Mouse (Mus musculus) CH12F3 (cell line): ENCODE results near the gene Fdps.
"Not testable (repeated sequence)": the region's sequence is repeated elsewhere in the genome, so short reads cannot be mapped to it uniquely, and the experiment has no call there.

Source experiments
- in situ Hi-C: fragments of 300-500 bp; cut with MboI; formaldehyde crosslinking; loops from 2 replicates; pipeline ENCODE4 v1.14.3; 2020; ENCODE audit warnings: low sequenced_read_pairs

Gene Fdps

GRCm38 (mm10) chr3:89102495-89103290 is 934 bp upstream of the Fdps start:
- in situ Hi-C loops, result no loop called here

DNA sequence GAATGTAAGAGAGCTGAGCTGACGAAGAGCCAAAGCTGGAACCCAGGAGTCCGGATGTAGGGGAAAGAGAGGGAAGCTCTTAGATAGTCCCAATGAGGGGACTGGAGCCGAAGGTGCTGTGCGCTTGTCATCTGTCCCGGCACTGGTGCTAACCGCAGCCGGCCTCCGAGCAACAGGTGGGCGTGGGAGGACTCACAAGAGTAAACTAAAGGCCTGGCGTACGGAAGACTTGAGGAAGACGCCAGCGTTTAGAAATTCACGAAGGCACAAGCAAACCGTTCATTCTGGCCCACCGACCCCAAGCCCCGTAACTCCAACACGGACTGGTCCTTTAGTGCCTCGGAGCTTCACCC is 324 bp downstream of the Fdps start:
- in situ Hi-C loops, result no loop called here

DNA sequence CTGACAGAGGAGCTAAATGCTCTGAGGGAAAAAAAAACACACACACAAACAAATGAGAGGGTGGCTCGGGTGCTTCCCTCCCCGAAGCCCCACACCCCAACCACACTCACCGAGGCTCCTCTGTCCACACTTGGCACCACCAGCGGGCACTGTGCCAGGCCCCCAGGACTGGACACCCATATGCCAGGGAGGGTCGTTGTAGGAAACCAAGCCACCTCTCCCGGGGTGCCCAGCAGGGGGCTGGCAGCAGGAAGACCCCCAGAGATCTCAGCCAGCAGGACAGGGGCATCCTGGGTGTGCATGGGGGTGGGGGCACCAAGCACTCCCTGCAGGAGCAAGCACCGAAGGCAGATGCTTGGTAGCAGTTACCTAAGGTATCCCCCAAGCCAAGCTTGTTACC is 948 bp downstream of the Fdps start, which contains the start of gene Gm43738:
Gene Gm43738 (minus strand): TSS at position 289 of the 400 bp plus-strand sequence.
- in situ Hi-C loops, result no loop called here

DNA sequence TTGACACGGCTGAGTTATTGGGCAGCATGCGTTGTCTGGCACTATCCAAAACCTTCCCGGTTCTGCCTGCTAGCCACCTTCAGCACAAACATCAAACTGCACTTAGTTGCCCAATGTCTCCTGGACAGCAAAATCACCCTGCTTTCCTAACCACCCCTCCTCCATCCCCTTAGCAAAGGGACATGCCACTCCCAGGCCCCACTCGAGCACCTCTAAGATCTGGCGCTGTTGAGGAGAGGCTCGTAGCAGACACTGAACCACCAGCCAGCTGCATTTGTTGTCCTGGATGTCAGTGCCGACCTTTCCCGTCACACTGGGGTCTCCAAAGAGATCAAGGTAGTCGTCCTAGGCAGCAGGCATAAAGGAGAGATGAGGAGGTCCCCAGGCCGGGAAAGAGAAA is 7.7 kb downstream of the Fdps start:
- in situ Hi-C loops, result no loop called here

DNA sequence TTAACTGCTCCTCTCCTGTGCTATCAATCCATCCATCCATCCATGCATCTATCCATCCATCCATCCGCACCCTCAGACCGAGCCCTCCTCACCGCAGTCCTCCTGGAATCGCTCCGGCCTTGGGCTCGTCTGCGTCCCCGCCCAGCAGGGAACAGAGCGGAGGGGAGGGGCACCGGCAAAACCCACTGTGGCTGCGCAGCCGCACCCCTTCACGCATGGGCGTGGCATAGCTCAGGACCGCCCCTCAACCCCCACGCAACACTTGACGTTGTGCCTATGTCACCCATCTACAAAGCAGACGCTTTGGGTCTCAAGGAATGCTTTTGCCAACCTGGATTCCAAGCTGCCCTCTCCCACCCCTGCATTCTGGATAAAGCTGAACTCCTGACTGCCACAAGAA is 8.6 kb downstream of the Fdps start, which contains the start of gene Rusc1:
Gene Rusc1 (minus strand): TSS at position 137 of the 400 bp plus-strand sequence.
- in situ Hi-C loops, result no loop called here

DNA sequence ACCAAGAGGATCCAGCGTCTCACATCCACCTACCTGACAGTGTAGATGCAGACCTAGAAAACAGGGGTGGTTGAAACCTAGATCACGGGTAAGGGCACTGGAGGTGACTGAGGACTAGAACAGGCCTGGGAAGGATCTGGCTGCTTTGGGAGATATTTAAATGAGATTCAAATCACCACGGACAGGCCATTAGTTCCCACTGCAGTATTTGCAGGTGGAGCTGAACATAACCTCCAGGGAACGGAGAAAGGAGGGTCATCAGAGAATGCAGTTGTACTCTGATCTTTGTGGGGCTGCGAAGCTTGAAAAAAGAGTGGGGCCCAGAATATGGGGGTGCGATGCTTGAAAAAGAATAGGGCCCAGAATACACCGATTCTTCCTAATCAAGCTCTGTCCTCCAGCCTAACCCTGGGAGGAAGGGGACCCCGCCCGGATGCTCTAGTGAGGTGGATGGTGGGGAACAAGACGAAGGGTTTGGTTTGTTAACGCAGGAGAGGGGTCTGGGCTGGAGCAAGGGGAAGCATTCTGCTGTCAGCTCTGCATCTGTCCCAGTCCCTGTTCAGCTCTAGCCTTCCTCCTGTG is 9.2 kb downstream of the Fdps start:
- in situ Hi-C loops, result no loop called here

- in situ Hi-C loops, result no loop called here
These were observed 9.8 kb downstream of the Fdps start for GRCm38 (mm10) chr3:89091811-89092508.

DNA sequence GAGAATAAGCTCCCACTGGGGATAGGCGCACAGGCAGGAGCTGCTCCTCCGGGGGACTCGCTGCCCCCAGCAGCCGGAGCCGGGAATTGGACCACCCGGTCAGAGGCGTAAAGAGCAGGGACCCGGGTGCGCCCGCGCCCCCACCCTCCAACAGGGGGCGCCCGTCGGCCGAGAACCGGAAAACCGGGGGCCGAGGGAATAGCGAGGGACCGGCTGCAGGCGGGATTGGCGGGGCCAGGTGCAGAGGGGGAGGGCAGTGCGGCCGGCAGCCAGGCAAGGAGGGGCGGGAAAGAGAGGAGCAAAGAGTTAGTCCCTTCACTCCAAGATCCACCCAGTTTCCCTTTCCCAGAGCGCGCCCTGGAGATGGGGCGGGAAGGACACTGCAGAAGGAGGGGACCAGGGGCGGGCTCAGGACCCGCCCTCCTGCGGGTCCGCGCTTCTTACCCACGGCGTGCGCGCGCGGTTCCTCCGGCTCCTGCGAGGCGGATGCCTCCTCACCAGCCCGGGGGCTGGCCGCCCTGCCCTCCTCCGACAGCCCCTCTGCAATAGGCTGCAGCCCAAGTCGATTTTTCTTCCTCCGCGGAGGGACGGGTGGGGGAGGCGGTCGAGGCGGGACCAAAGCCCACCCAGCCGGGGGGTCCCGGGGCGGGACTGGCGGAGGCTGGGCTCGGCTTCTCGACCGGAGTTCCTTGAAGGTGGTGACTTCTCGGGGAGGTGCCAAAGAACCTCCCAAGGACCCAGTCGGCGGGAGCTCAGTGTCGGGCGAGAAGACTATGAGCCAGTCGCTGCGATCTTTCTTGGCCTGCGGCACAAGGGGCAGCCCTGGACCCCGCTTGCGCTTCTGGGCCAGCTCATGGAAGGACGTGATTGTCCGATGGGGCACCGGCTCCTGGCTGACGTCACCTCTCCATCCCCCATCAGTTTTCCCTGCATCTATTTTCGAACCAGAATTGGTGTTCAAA is 10.8 kb downstream of the Fdps start:
- in situ Hi-C loops, result no loop called here

DNA sequence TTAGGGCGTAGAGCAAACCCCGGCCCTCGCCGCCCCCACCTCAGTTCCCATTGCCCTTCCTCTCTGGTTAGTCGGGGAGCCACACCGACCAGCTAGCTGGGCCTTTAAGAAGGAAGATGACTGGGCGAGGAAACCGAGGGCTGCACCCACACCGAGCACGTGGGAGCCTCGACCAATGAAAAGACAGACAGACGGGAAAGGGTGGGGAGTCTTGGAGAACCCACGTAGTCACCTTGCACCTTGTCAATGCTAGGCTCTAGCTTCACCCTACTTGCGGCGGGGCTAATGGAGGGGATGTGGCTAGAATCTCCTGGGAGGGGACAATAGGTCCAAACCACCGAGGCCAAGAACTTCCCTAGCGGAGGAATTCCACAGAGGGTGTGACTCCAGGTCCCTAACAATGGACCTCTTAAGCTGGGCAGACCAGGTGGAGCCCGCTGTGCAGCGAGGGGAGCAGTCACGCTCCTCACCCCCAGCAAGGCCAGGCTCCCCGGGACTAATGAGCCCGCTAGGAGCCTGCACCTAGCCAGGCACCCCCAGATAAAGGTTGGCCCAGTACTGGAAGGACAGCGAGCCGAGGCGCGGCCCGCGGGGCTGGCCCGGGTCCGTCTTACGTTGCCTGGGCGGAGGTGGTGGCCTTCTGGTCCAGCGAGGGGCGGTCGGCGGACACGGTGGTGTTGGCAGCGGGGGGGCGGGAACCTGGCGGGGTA is 11.7 kb downstream of the Fdps start:
- in situ Hi-C loops, result no loop called here

GRCm38 (mm10) chr3:89088974-89089373 is 12.8 kb downstream of the Fdps start:
- in situ Hi-C loops, result no loop called here

DNA sequence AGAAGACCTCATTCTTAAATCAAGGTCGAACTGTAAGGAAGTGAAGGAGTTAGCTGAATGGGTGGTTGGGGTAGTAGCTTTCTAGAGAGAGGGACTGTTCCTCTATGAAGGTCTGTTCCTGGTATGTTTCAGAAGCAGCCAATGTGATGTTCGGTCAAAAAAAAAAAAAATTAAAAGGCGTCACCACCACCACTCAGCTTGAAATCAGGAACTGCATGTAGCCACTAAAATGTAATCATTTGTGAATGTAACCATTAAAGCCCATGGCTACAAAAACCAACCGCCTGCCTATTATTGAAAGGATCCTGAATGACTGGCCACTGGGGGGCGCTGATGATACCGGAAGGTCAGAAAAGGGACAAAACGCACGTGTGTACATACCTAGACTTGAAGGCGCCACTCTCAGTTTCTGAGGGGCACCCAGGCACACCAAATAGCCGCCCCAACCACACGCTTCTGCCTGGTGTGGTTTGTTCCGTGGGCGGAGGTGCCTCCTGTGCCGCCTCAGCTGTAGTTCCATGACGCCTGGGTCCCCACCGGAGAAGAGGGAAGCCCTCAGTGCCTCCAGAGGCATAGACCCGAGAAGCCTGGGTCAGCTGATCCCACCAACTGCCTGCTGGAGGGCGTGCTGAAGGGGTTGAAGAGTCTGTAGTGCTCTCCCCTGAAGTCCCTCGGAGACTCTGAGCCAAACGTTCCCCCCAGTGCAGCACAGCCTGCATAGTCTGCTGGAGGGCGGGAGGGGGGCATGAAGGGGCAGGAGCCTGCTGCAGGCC is 14.2 kb downstream of the Fdps start:
- in situ Hi-C loops, result no loop called here

- in situ Hi-C loops, result no loop called here
These were observed 17.0 kb downstream of the Fdps start for GRCm38 (mm10) chr3:89084654-89085190.

DNA sequence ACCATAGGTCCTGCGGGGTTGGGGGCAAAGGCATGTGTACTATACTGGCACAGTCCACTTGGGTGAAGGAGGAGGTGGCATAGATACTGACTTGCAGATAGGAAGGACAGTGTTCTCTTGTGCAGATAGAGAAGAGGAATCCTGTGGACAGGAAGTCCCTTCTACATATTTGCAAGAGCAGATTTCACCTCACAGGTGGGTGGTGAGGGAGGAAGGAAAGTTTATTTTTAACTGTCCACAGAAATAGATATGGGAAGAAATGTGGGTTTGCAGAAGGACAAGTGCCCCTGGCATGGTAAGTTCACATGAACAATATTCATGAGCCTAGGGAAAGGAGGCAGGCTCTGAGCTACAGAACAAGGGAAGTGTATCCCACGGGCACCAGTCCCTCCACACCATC is 17.6 kb downstream of the Fdps start:
- in situ Hi-C loops, result no loop called here

DNA sequence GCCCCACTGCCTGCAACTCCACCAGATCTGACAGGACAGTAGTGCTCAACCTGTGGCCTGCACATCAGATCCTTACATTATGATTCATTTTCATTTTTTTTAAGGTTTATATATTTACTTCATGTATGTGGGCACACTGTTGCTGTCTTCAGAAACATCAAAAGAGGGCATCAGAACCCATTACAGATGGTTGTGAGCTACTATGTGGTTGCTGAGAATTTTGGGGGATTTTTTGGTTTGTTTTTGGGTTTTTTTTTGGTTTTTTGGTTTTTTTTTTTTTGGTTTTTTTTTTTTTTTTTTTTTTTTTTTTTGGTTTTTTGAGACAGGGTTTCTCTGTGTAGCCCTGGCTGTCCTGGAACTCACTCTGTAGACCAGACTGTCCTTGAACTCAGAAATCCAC is 19.5 kb downstream of the Fdps start:
- in situ Hi-C loops, result not testable (repeated sequence)

- in situ Hi-C loops, result no loop called here
These were observed 24.4 kb downstream of the Fdps start for GRCm38 (mm10) chr3:89077383-89077782.

GRCm38 (mm10) chr3:89067265-89067664 is 34.5 kb downstream of the Fdps start:
- in situ Hi-C loops, result loop anchor here (25.0 kb wide), 1 partner anchor 970 kb away; no protein-coding TSS in a partner anchor

DNA sequence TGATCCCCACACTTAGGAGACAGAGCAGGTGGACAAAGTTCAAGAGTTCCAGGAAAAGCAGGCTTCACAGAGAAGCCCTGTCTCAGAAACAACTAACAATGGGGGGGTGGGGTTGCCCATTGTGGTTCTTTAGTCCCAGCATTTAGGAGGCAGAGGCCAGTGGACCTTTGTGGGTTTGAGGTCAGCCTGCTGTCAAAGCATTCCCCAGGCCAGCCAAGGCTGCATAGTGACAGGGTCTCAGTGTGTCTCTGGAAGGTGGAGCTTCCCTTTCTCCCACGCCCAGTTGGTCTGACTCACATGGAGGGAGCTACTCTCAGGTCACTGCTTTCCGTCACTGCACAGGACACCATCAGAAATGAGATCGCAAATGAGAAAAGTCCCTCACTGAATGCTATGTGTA is 40.1 kb downstream of the Fdps start:
- in situ Hi-C loops, result loop anchor here (25.0 kb wide), 1 partner anchor 976 kb away; no protein-coding TSS in a partner anchor

GRCm38 (mm10) chr3:89058783-89059182 is 43.0 kb downstream of the Fdps start:
- in situ Hi-C loops, result loop anchor here (25.0 kb wide), 1 partner anchor 979 kb away; no protein-coding TSS in a partner anchor

- in situ Hi-C loops, result loop anchor here (25.0 kb wide), 1 partner anchor 979 kb away; no protein-coding TSS in a partner anchor
These were observed 43.4 kb downstream of the Fdps start for GRCm38 (mm10) chr3:89058361-89058760.
